Mouse (Mus musculus): ENCODE results near the gene Zfp771. TPM values are rescaled to one million over a fixed set of nuclear protein-coding genes. Genes with fewer than 3 reads are reported as not detected.

Gene Zfp771
- polyA plus RNA-seq, 1 experiment: 88.1 TPM

- TF ChIP-seq CTCF (IDR thresholded peaks at IDR 0.05; ENCODE audit: borderline replicate concordance, extremely low read depth, insufficient read depth, insufficient read length) (no peak), POLR2A (IDR thresholded peaks at IDR 0.05; ENCODE audit: borderline replicate concordance, extremely low read depth, insufficient read depth, insufficient read length, poor library complexity, severe bottlenecking) (no peak)
- DNase-seq (ENCODE audit: low read depth): no peak
Observed at GRCm38 (mm10) chr7:127211014-127211745, 32.9 kb upstream of the Zfp771 start.

- no peak for DNase-seq (ENCODE audit: low read depth)
Observed at GRCm38 (mm10) chr7:127212432-127213250, 31.4 kb upstream of the Zfp771 start.

GRCm38 (mm10) chr7:127213485-127213884 is 30.6 kb upstream of the Zfp771 start:
- peak; percentile 22 for DNase-seq (ENCODE audit: low read depth)
- TF ChIP-seq POLR2A (IDR thresholded peaks at IDR 0.05; ENCODE audit: borderline replicate concordance, extremely low read depth, insufficient read depth, insufficient read length, poor library complexity, severe bottlenecking): no peak
- peak; percentile 69; the same call in 1 of the 2 replicates for TF ChIP-seq CTCF (IDR thresholded peaks at IDR 0.05; ENCODE audit: borderline replicate concordance, extremely low read depth, insufficient read depth, insufficient read length)

More at GRCm38 (mm10) chr7:127212432-127213250, 31.4 kb upstream of the Zfp771 start:
- TF ChIP-seq POLR2A (IDR thresholded peaks at IDR 0.05; ENCODE audit: borderline replicate concordance, extremely low read depth, insufficient read depth, insufficient read length, poor library complexity, severe bottlenecking) (no peak), CTCF (IDR thresholded peaks at IDR 0.05; ENCODE audit: borderline replicate concordance, extremely low read depth, insufficient read depth, insufficient read length) (no peak)

- no peak for TF ChIP-seq CTCF (IDR thresholded peaks at IDR 0.05; ENCODE audit: borderline replicate concordance, extremely low read depth, insufficient read depth, insufficient read length)
- TF ChIP-seq POLR2A (IDR thresholded peaks at IDR 0.05; ENCODE audit: borderline replicate concordance, extremely low read depth, insufficient read depth, insufficient read length, poor library complexity, severe bottlenecking): no peak
- DNase-seq (ENCODE audit: low read depth): no peak
Observed at GRCm38 (mm10) chr7:127213930-127214329, 30.1 kb upstream of the Zfp771 start.

- no peak for TF ChIP-seq CTCF (IDR thresholded peaks at IDR 0.05; ENCODE audit: borderline replicate concordance, extremely low read depth, insufficient read depth, insufficient read length)
- TF ChIP-seq POLR2A (IDR thresholded peaks at IDR 0.05; ENCODE audit: borderline replicate concordance, extremely low read depth, insufficient read depth, insufficient read length, poor library complexity, severe bottlenecking): no peak
- no peak for DNase-seq (ENCODE audit: low read depth)
Observed at GRCm38 (mm10) chr7:127214521-127214920, 29.6 kb upstream of the Zfp771 start.

GRCm38 (mm10) chr7:127214981-127215871 is 28.8 kb upstream of the Zfp771 start:
- peak; percentile 69 for DNase-seq (ENCODE audit: low read depth)
- TF ChIP-seq POLR2A (IDR thresholded peaks at IDR 0.05; ENCODE audit: borderline replicate concordance, extremely low read depth, insufficient read depth, insufficient read length, poor library complexity, severe bottlenecking): no peak
- peak; percentile 88 for TF ChIP-seq CTCF (IDR thresholded peaks at IDR 0.05; ENCODE audit: borderline replicate concordance, extremely low read depth, insufficient read depth, insufficient read length)

GRCm38 (mm10) chr7:127216307-127216706 is 27.8 kb upstream of the Zfp771 start:
- no peak for DNase-seq (ENCODE audit: low read depth)
- no peak for TF ChIP-seq CTCF (IDR thresholded peaks at IDR 0.05; ENCODE audit: borderline replicate concordance, extremely low read depth, insufficient read depth, insufficient read length)
- TF ChIP-seq POLR2A (IDR thresholded peaks at IDR 0.05; ENCODE audit: borderline replicate concordance, extremely low read depth, insufficient read depth, insufficient read length, poor library complexity, severe bottlenecking): no peak

GRCm38 (mm10) chr7:127217475-127217874 is 26.6 kb upstream of the Zfp771 start:
- TF ChIP-seq POLR2A (IDR thresholded peaks at IDR 0.05; ENCODE audit: borderline replicate concordance, extremely low read depth, insufficient read depth, insufficient read length, poor library complexity, severe bottlenecking) (no peak), CTCF (IDR thresholded peaks at IDR 0.05; ENCODE audit: borderline replicate concordance, extremely low read depth, insufficient read depth, insufficient read length) (no peak)

GRCm38 (mm10) chr7:127217901-127218642 is 26.0 kb upstream of the Zfp771 start:
- no peak for DNase-seq (ENCODE audit: low read depth)
- TF ChIP-seq CTCF (IDR thresholded peaks at IDR 0.05; ENCODE audit: borderline replicate concordance, extremely low read depth, insufficient read depth, insufficient read length): no peak
- TF ChIP-seq POLR2A (IDR thresholded peaks at IDR 0.05; ENCODE audit: borderline replicate concordance, extremely low read depth, insufficient read depth, insufficient read length, poor library complexity, severe bottlenecking): no peak

More at GRCm38 (mm10) chr7:127217475-127217874, 26.6 kb upstream of the Zfp771 start:
- no peak for DNase-seq (ENCODE audit: low read depth)

- TF ChIP-seq CTCF (IDR thresholded peaks at IDR 0.05; ENCODE audit: borderline replicate concordance, extremely low read depth, insufficient read depth, insufficient read length) (no peak), POLR2A (IDR thresholded peaks at IDR 0.05; ENCODE audit: borderline replicate concordance, extremely low read depth, insufficient read depth, insufficient read length, poor library complexity, severe bottlenecking) (no peak)
- no peak for DNase-seq (ENCODE audit: low read depth)
Observed at GRCm38 (mm10) chr7:127218670-127219069, 25.4 kb upstream of the Zfp771 start.
